Mouse (Mus musculus): ENCODE results near the gene Fktn. TPM values are rescaled to one million over a fixed set of nuclear protein-coding genes. Genes with fewer than 3 reads are reported as not detected.
"Not testable (repeated sequence)": the region's sequence is repeated elsewhere in the genome, so short reads cannot be mapped to it uniquely, and the experiment has no call there.

Gene Fktn
- 1 to 10 TPM; 6.0 to 6.9 TPM for total RNA-seq (2021)
- long read RNA-seq, experiment 1, partial matches to known transcripts = 0 of 3 reads
- long read RNA-seq, experiment 1, other reads (novel, unspliced or antisense) = 3 of 3 reads
- long read RNA-seq, experiment 2, full-length matches to known transcripts = 2 of 2 reads
- long read RNA-seq, experiment 2, partial matches to known transcripts = 0 of 2 reads
- long read RNA-seq, experiment 2, other reads (novel, unspliced or antisense) = 0 of 2 reads

DNA sequence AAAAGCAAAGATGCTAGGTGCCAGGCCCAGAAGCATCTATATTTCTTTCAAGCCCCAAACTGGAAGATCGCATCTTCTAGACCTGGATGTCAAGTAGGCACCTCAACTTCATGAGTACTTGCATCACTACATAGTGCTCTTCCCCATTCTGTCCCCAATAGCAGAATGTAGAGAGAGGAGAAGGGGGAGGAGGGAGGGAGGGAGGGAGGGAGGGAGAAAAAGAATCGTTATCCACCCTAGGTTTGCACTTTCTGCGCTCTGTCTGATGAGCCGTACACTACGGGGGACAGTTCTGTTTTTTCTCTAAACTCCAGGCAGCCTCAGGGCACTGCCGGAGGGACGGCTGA, at the start of gene Fktn:
Gene Fktn (plus strand): TSS at position 295 of the 347 bp plus-strand sequence.
- intact Hi-C loops (cut with DNase I) = loop anchor here (5.0 kb wide), 1 partner anchor 111 kb away; no protein-coding TSS in a partner anchor
- DNase-seq = no peak

DNA sequence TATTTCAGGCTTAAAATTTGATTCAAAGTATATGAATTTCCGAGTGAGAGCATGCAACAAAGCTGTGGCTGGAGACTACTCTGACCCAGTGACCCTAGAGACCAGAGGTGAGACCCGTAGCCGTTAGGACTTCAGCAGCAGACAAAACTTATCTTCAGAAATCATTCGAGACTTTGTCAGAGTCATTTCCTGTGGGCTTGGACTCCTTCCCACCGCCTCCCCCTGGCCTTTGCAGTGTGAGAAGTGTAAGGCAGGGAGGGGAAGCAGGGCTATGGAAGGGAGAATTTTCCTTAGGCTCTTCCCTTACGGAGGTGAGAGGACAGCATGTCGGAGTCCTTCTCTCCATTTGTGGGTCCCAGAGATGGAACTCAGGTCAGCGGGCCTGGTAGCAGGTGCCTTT, 31.7 kb upstream of the Fktn start:
- DNase-seq = no peak
- intact Hi-C loops (cut with DNase I) = no loop called here

DNA sequence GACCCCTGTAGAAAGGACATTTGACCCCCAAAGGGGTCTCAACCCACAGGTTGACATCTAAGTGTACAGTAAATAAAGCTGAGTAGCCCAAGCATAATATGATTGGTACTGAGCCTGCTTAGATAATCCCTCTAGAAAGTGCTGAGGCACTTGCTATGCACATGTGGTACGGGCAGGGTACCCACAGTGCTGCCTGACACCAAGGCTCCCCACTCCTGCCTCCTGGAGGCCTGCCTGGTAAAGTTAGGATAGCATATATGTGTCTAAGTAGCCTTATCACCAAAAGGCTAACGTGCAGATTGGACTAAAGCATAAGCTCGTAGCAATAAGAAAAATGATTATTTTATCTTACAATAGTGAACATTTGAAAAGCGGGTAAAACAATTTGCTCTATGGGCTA, 24.8 kb upstream of the Fktn start:
- intact Hi-C loops (cut with DNase I) = no loop called here
- no peak for DNase-seq

DNA sequence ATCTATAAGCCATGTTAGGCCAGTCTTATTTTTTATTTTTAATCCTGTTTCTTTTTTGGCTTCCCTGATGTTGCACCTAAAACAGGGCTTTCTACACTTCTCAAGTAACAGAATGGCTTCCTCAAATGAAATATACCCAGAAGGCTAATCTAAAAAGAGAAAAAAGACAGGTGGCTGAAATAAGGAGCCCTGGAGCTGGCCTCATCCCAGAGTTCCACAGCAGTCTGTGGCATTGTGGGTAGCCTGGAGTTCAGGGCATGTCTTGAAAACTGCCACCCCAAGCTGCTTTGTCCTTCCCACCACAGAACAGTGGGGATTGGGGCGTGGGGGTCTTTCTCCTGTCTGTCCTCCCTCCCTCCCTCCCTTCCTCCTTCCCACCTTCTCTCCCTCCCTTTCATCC, 22.4 kb upstream of the Fktn start:
- intact Hi-C loops (cut with DNase I) = no loop called here
- no peak for DNase-seq

DNA sequence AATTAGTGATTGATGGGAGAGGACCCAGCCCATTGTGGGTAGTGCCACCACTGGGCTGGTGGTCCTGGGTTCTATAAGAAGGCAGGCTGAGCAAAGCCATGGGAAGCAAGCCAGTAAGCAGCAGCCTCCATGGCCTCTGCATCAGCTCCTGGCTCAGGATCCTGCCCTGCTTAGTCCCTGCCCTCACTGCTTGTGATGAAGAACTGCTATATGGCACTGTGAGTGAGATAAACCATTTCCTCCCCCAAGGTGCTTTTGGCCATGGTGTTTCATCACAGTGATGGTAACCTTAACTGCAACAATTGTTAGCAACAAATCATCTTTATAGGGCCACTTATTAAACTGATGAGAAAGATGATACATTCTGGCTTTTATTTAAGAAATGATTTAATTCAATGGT, 4.6 kb upstream of the Fktn start:
- DNase-seq; intact Hi-C loops (cut with DNase I): not testable (repeated sequence)

DNA sequence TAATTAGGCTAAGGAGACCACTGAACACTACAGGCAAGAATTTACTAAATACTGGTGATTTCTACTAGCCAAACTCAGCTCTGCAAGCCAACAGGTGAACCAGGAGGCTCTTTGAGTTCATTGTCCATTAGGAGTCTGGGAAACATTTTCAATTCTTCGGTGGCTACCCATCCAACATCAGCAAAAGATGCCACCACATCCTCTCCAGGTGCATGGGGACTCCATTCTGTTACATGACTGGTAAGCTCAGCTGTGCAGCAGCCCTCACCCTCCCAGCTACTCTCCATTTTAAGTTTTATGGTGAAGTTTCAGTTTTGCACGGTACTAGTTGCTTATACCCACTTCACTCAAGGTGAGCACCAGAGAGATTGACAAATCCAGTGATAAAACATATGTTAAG, 3.8 kb upstream of the Fktn start:
- intact Hi-C loops (cut with DNase I) = loop anchor here (5.0 kb wide), 1 partner anchor 108 kb away; no protein-coding TSS in a partner anchor
- DNase-seq = no peak

DNA sequence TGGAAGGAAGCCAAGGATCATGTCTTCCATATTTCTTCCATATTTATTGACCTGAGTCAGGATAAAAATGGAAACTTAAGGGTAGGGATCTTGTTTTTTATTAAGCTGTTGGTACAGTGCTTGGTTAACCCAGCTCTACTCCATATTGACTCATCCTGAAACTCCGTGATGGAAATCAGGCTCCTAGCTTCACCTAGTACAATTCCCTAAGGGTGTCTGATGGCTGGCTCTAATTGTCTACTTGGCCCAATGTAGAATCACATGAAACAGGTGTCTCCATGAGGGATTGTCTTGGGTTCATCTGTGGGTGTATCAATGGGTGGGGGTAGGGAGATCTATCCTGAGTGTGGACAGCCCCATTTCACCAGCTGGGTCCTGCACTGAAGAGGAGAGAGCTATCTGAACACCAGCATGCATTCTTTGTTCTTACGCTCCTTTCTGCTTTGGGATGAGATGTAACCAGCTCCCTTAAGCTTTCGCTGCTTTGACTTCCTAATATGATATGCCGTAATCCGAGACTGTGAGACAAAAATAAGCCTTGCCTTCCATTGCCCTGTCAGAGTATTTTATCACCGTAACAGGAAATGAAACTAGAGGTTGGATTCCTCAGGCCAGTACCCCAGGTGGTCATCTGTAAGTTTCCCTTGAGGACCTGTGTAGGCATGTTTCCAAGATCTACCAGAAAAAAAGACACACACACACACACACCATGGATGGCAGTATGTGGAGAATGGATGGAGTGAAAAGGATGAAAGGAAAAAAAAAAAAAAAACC, 3.1 kb upstream of the Fktn start:
- DNase-seq = no peak
- intact Hi-C loops (cut with DNase I) = loop anchor here (5.0 kb wide), 1 partner anchor 108 kb away; no protein-coding TSS in a partner anchor

DNA sequence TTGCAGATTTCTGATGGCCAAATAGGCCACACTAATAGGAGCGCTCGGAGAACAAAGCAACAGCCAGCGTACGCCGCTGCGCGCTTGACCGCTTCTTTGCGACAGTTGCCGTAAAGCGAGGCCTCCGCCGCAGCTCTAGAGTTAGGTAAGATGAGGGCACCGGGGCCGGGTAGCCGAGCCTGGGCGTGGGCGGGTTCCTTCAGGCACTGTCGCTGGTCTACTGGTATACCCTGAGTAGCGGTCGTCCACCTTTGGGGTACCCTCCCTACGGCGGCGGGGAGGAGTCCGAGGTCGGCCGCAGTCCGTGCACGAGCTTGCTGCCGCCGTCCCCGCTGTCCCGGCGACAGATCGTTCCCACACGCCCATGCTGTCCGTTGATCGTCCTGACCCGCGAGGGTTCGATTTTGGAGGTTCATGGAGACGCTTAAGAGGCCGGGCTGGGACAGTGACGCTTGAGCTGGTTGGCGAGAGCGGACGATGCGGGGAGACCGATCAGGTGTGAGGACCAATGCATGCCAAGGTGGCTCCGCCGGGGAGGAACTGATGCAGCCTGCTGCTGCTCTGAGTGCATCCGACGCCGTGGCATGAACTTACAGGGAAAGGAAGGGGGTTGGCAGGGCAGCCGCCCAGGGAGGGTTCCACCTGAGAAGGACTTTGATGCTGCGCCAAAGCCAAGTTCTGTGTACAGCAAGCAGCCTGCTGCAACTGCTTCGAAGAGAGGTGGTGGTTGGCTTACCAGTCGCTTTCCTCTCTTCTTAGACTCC, 435 bp downstream of the Fktn start:
- intact Hi-C loops (cut with DNase I) = loop anchor here (5.0 kb wide), 1 partner anchor 112 kb away; no protein-coding TSS in a partner anchor
- DNase-seq = peak; percentile 80 to 81

DNA sequence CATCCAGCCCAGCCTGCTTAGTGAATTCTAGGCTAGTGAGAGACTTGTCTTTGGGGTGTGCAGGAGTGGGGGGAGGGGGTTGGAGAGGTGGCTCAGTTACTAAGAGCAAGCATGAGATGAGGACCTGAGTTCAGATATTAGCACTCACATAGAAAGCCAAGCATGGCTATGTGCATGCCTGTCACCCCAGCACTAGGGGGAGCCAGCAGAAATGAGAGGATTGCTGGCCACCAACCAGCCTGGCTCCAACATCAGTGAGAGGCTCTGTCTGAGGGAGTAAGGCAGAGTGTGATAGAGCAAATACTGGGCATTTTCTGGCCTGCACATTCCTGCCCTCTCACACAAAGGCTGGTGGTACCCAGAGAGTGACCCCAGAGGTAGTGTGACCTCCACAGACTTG, 2.2 kb downstream of the Fktn start:
- no peak for DNase-seq
- intact Hi-C loops (cut with DNase I) = no loop called here

DNA sequence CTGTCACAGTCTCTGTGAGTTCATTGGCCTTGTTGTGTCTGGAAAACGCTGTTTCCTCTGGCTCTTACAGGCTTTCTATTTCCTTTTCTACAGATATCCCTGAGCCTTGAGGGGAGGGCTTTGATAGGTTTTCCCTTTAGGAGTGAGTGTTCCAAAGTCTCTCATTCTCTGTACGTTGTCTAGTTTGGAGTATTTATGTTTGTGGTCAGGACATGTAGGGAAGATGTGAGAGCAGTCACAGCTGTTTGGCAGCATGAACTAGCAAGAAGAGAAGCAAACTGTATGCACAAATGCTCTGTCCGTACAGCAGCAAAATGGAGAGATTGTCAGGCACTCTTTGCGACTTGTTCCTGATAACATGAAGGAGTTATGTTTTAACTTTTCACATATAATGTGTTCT, 3.7 kb downstream of the Fktn start:
- no peak for DNase-seq
- intact Hi-C loops (cut with DNase I) = no loop called here

DNA sequence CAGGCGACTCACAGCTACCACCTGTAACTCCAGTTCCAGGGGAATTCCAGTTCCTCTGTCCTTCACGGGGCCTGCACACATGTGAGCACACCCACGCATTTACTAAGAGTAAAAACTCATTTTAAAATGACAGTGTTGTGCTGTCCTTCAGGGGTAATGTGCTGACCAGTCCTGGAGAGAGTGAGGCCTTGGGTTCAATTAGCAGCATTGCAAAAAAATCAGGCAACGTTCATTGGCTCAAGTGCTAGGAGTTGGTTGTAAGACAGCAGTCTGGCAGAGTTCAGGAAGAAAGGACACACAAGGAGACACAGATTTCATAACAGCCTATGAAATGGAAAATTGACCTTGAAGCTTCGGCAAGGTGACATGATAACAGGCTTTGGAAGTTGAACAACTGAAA, 4.5 kb downstream of the Fktn start:
- no peak for DNase-seq
- intact Hi-C loops (cut with DNase I) = no loop called here

DNA sequence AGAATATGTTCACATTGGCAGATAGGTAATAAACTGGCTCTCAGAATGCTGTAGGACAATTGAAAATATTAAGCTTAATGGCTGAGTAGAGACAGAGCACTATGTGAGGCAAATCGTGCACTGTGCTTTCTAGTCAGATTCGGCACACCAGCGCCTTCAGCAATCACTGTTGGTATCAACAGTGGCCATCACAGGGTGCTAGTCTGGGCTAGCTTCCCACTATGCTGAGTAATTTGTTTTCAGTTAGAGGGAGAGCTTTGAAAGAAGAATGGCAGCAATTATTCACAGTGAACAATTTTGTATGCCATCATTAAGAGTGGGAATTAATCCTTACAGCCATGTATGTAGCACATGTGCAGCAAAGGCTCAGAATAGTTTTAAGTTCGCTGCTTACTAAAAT, 8.7 kb downstream of the Fktn start:
- intact Hi-C loops (cut with DNase I) = no loop called here
- DNase-seq = no peak

DNA sequence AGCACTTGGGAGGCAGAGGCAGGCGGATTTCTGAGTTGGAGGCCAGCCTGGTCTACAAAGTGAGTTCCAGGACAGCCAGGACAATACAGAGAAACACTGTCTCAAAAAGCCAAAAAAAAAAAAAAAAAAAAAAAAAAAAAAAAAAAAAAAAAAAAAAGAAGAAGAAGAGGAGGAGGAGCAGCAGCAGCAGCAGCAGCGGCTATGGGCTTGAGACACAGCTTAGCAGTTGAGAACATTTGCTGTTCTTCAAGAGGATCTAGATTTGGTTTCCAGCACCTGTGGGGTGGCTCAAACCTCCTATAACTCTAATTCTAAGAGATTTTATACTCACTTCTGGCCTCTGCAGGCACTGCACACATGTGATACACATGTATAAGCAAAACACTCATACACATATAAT, 12.3 kb downstream of the Fktn start:
- intact Hi-C loops (cut with DNase I); DNase-seq: not testable (repeated sequence)

DNA sequence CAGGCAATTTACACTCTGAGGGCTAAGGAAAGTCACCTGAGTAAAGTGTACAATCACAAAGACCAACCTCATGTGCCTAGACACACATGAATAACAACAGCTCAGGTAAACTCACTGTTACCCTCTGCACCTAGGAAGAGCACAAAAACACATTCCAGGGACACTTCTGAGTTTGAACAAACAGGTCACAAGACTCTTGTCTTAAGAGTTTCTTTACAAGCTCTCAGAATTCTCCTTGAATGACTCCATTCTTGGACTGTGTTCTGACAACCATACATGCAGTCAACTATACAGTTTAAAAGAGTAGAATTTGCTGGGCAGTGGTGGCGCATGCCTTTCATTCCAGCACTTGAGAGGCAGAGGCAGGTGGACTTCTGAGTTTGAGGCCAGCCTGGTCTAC, 14.3 kb downstream of the Fktn start:
- DNase-seq = no peak
- intact Hi-C loops (cut with DNase I) = no loop called here

DNA sequence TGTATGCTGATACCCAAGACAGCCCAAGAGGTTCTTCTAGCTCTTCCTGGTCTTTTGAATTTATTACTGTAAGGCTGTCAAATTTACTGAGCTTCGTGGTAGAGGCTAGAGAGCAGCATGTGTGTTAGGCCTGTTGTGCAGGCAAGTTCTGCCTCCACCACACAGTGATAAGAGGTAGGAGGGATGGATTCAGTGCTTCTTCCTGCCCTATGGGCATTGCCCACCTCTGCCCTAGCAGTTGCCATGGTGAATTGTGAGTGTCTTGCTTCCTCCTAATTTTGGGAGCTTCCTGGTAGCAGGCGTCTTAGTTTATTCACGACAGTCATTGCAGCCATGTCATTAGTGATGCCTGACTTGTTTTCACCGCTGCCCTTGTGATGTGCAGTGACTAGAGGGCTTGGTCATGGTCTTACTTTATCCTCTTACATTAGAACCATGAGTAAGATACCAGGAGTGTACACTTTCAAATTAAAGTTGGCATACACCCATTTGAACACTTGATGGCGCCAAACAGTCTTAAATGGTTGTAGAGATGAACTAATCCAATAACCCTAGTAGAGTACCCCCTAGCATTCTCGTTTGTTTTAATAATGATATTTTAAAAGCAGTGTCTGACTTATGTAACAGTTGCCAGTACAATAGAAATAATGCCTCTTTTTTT, 25.3 kb downstream of the Fktn start:
- DNase-seq = no peak
- intact Hi-C loops (cut with DNase I) = loop anchor here (1.0 to 2.0 kb wide), 2 partner anchors 38 to 106 kb away; no protein-coding TSS in a partner anchor

DNA sequence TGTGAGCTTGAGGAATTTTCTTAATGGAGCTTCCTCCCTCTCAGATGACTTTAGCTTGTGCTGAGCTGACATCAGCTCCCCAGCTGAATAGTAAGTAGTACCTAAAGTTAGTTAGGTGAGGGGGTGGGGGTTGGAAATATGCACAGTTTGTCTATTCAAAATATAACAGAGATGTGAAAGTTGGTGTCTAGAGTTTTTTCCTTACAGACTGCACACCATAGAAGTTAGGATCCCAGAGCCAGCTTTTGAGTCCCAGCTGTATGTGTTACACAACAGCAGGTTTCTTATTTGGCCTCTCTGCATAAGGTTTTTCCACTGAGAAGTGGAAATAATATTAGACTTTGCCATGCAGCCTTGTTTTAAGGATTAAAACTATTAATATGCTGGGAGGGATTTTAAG, 36.0 kb downstream of the Fktn start:
- intact Hi-C loops (cut with DNase I) = no loop called here
- no peak for DNase-seq

DNA sequence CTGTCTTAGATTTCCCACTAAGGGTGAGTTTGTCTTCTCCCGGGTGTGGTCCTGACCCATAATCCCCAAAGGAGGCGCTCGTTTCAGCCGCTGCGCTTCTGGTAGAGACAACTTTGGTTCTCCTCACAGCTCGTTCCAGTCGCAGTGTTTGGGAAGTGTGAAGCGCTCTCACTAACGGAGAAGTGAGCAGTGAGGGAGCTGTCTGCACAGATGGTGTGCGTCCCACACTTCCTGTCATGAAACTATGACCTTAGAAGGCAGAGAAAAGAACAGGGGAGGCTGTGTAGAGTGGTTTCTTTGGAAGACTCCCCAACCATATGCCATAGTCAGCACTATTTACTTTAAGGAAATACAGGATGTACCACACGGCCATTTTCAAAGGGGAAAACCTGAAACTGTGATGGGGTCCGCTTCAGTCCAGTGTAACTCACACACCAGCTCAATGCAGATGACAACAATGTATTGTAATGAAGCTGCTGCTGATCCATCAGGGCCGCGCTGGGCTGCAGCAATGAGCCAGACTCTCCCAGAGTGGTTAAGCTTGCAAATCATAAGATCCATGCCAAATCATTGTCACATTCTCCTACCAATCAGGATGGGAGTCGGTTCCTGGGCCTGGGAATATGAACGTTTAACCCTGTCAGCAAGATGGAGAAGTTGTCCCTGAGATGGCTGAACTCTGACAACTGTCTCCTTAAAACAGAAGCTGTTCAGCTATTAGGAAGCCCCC, 36.8 kb downstream of the Fktn start:
- no peak for DNase-seq
- intact Hi-C loops (cut with DNase I) = no loop called here

DNA sequence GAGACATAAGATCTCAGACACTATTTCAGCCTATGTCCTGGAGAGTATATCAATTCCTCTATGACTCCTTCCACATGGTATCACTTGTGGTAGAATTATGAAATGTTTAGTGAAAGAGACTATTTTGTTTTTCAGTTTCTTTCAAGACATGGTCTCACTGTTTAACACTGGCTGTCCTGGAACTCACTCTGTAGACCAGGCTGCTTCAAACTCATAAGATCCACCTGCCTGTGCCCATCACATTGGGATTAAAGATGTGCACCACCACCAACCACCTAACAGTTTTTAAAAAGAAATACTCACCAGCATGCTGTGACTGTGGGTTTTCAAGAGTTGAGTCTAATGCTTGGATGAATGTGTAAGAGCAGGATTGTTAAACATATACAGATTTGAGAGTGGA, 43.2 kb downstream of the Fktn start:
- no peak for DNase-seq
- intact Hi-C loops (cut with DNase I) = no loop called here

DNA sequence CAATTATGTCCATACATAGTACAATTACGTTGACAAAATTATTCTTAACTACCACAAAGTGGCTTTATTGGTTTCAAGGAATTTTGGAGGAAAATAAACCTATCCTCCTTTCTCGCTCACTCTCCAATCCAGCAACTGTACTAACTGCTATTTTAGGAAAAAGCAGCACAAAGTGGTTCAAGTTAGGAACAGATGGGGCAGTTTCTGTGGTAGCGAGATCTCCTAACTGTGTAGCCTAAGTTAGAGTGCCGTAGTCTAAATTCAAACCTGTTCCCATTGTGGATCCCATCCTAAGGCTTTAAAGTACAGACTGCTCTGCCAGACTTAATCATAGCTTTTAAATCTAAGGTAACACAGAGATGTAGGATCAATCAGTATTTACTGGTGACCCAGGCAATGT, 45.0 kb downstream of the Fktn start:
- DNase-seq = no peak
- intact Hi-C loops (cut with DNase I) = no loop called here

DNA sequence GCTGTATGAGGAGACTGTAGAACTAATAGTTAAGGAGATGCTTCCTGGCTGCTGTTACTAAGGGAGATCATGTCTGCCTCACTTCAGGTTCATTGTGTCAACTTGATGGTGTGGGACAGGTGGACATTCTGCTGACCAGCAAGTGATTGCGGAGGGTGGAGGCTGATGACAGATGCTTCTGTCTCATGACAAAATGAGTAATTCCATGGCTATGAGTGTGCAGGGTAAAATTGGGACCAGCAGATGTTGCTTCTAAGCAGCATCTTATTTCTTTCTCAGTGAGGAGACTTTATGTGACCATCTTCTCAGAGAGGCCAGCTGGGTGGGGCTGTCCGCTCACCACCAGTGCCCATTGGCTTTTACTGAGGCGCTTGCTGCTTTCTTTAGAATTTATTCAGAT, 45.9 kb downstream of the Fktn start:
- no peak for DNase-seq

More for the DNA sequence above, 45.9 kb downstream of the Fktn start:
- intact Hi-C loops (cut with DNase I) = no loop called here
